Mouse (Mus musculus) lung, adult 18-20 months (tissue): ENCODE data around the gene Mamdc4.
"Not testable (repeated sequence)": the region's sequence is repeated elsewhere in the genome, so short reads cannot be mapped to it uniquely, and the experiment has no call there.

Experiments used
- DNase-seq, 2 experiments: peaks; one replicate each; pipeline ENCODE4 v3.0.0; 2022; ENCODE audit warnings: mixed read lengths in 2 of 2

The Mamdc4 gene

GRCm38 (mm10) chr2:25557221-25557963 is 17.3 kb downstream of the Mamdc4 start, which contains the start of gene Edf1:
Gene Edf1, plus strand, starts transcription at chr2:25557847.
- peak; percentile 96 to 97 for DNase-seq

GRCm38 (mm10) chr2:25556296-25556695 is 18.3 kb downstream of the Mamdc4 start:
- no peak for DNase-seq

- not testable (repeated sequence) for DNase-seq
Observed at GRCm38 (mm10) chr2:25555479-25555878, 19.2 kb downstream of the Mamdc4 start.

- DNase-seq = not testable (repeated sequence)
Observed at GRCm38 (mm10) chr2:25553171-25553786, 21.4 kb downstream of the Mamdc4 start.

GRCm38 (mm10) chr2:25551186-25551585 is 23.5 kb downstream of the Mamdc4 start:
- peak; percentile 55 to 63 for DNase-seq

- DNase-seq = no peak
Observed at GRCm38 (mm10) chr2:25549021-25549991, 25.3 kb downstream of the Mamdc4 start.

GRCm38 (mm10) chr2:25546811-25547491 is 27.7 kb downstream of the Mamdc4 start, which contains the start of gene Traf2:
Gene Traf2, minus strand, starts transcription at chr2:25546940.
- DNase-seq = peak; percentile 99 to 100

GRCm38 (mm10) chr2:25545996-25546810 is 28.4 kb downstream of the Mamdc4 start:
- DNase-seq = no peak

- DNase-seq = peak; percentile 27 to 50
Observed at GRCm38 (mm10) chr2:25541644-25542367, 32.8 kb downstream of the Mamdc4 start.

- no peak for DNase-seq
Observed at GRCm38 (mm10) chr2:25540541-25540948, 34.1 kb downstream of the Mamdc4 start.

- no peak for DNase-seq
Observed at GRCm38 (mm10) chr2:25536531-25536930, 38.1 kb downstream of the Mamdc4 start.

GRCm38 (mm10) chr2:25534866-25535182 is 39.8 kb downstream of the Mamdc4 start:
- no peak for DNase-seq

GRCm38 (mm10) chr2:25534178-25534865 is 40.3 kb downstream of the Mamdc4 start:
- peak; percentile 89 to 90 for DNase-seq

- no peak for DNase-seq
Observed at GRCm38 (mm10) chr2:25533707-25534106, 40.9 kb downstream of the Mamdc4 start.

- no peak for DNase-seq
Observed at GRCm38 (mm10) chr2:25526510-25527302, 47.9 kb downstream of the Mamdc4 start.
